Mouse (Mus musculus) intestine, embryonic 14.5 days (tissue): ENCODE results near the gene Lrrc14b. TPM values are rescaled to one million over a fixed set of nuclear protein-coding genes. Genes with fewer than 3 reads are reported as not detected.

Experiments
- ATAC-seq: fragments of 200-750 bp; cut with Nextera tagmentation; replicated peaks from 2 replicates; pipeline ENCODE4 v1.8.0; 2017; ENCODE audit warnings: low read depth, moderate number of reproducible peaks, moderate TSS enrichment, moderate library complexity; ENCODE audit not compliant: low FRiP score, low TSS enrichment
- DNase-seq: peaks from one replicate; pipeline ENCODE4 v3.0.0-alpha.2; 2018; ENCODE audit warnings: low spot score
- H3K27ac ChIP-seq: fragments of 300-500 bp; sonication (generic); 2 replicates; pipeline ENCODE4 v1.5.1; 2014; ENCODE audit warnings: low read depth, mild to moderate bottlenecking, control low read depth
- H3K27me3 ChIP-seq: fragments of 300-500 bp; sonication (generic); replicated peaks from 2 replicates; pipeline ENCODE4 v1.6.1; 2014; ENCODE audit warnings: low read length, control low read depth; ENCODE audit not compliant: control insufficient read depth, insufficient read depth
- H3K36me3 ChIP-seq: fragments of 300-500 bp; sonication (generic); 2 replicates; pipeline ENCODE4 v1.6.1; 2014; ENCODE audit warnings: low read length, control low read depth; ENCODE audit not compliant: control insufficient read depth, insufficient read depth
- H3K4me1 ChIP-seq: fragments of 300-500 bp; sonication (generic); replicated peaks from 2 replicates; pipeline ENCODE4 v1.6.1; 2014; ENCODE audit warnings: low read length, control low read depth, mixed read lengths; ENCODE audit not compliant: control insufficient read depth, insufficient read depth
- H3K4me2 ChIP-seq: fragments of 300-500 bp; sonication (generic); 2 replicates; pipeline ENCODE4 v1.6.1; 2014; ENCODE audit warnings: low read length
- H3K4me3 ChIP-seq: fragments of 300-500 bp; sonication (generic); 2 replicates; pipeline ENCODE4 v1.5.1; 2014; ENCODE audit warnings: low read depth, low read length, control low read depth, mixed read lengths
- H3K9ac ChIP-seq: fragments of 300-500 bp; sonication (generic); 2 replicates; pipeline ENCODE4 v1.6.1; 2014; ENCODE audit warnings: mild to moderate bottlenecking, low read length
- H3K9me3 ChIP-seq: fragments of 300-500 bp; sonication (generic); 2 replicates; pipeline ENCODE4 v1.6.1; 2016; ENCODE audit warnings: low read length, control low read depth; ENCODE audit not compliant: control insufficient read depth
- WGBS: fragments of 180-500 bp; shearing (Covaris S2); extraction: QIAGEN DNeasy Blood & Tissue Kit; methylation state at CpG from one replicate; pipeline ENCODE4 v1.1.7; 2014; 5-methylcytosine and 5-hydroxymethylcytosine counted together
- polyA plus RNA-seq: library from polyadenylated mRNA; unstranded; fragments of >200 nt; fragmentation: Nextera tagmentation; extraction: Ambion mirVana; gene quantifications from 2 replicates; pipeline ENCODE4 v1.2.1, GENCODE M21; 2014

The Lrrc14b gene
- polyA plus RNA-seq, 1 experiment from 2014 or later, result not detected

- no peak overlapping the region for H3K27ac ChIP-seq
- H3K36me3 ChIP-seq, result peaks cover 44% of the 10 kb centered on the region
- no peaks in the 10 kb centered on the region for H3K9me3 ChIP-seq
- H3K4me1 ChIP-seq, result no peaks in the 10 kb centered on the region
- WGBS, result 72% methylated on average over 2 of the region's 2 CpGs
- ATAC-seq, result no peak
- no peak for DNase-seq
- no peak overlapping the region for H3K4me3 ChIP-seq
- no peak overlapping the region for H3K4me2 ChIP-seq
- H3K27me3 ChIP-seq, result no peaks in the 10 kb centered on the region
- H3K9ac ChIP-seq, result no peak overlapping the region
Measured at GRCm38 (mm10) chr13:74362218-74362617, 1.6 kb downstream of the Lrrc14b start.

GRCm38 (mm10) chr13:74356491-74356890 is 7.3 kb downstream of the Lrrc14b start:
- peaks cover 81% of the 10 kb centered on the region for H3K36me3 ChIP-seq
- H3K9ac ChIP-seq, result no peak overlapping the region
- ATAC-seq (no peak), DNase-seq (no peak)
- no peak overlapping the region for H3K4me2 ChIP-seq
- H3K4me1 ChIP-seq, result no peaks in the 10 kb centered on the region
- H3K27me3 ChIP-seq, result no peaks in the 10 kb centered on the region
- 95% methylated on average over 13 of the region's 13 CpGs for WGBS
- H3K4me3 ChIP-seq, result no peak overlapping the region
- no peak overlapping the region for H3K27ac ChIP-seq
- H3K9me3 ChIP-seq, result no peaks in the 10 kb centered on the region

- peak overlapping the region; percentile 93 for H3K4me3 ChIP-seq
- peak overlapping the region; percentile 84 for H3K4me2 ChIP-seq
- no peak; the same call in 1 of the 2 replicates for ATAC-seq
- H3K36me3 ChIP-seq, result peaks cover 25% of the 10 kb centered on the region
- WGBS, result under 1% methylated on average over 15 of the region's 15 CpGs
- no peaks in the 10 kb centered on the region for H3K27me3 ChIP-seq
- H3K9me3 ChIP-seq, result no peaks in the 10 kb centered on the region
- peaks cover 13% of the 10 kb centered on the region for H3K4me1 ChIP-seq
- peak overlapping the region; percentile 54; the same call in 1 of the 2 replicates for H3K27ac ChIP-seq
- DNase-seq, result no peak
- H3K9ac ChIP-seq, result peak overlapping the region; percentile 91
Measured at GRCm38 (mm10) chr13:74350435-74350906, 13.3 kb downstream of the Lrrc14b start.

- H3K9me3 ChIP-seq, result no peaks in the 10 kb centered on the region
- peaks cover 13% of the 10 kb centered on the region for H3K4me1 ChIP-seq
- H3K9ac ChIP-seq, result peak within 1 kb of the TSS; percentile 91
- peak within 1 kb of the TSS; percentile 78; the same call in 1 of the 2 replicates for H3K27ac ChIP-seq
- H3K4me2 ChIP-seq, result peak within 1 kb of the TSS; percentile 84
- ATAC-seq, result peak; percentile 94
- peaks cover 22% of the 10 kb centered on the region for H3K36me3 ChIP-seq
- peak; percentile 97 for DNase-seq
- no peaks in the 10 kb centered on the region for H3K27me3 ChIP-seq
- peak within 1 kb of the TSS; percentile 93 for H3K4me3 ChIP-seq
- WGBS, result 1% methylated on average over 57 of the region's 57 CpGs
Measured at GRCm38 (mm10) chr13:74349566-74350434, 14.0 kb downstream of the Lrrc14b start, which contains the start of the genes Sdha and Ccdc127. TSS of gene Sdha (minus strand) at chr13:74350280. TSS of gene Ccdc127 (plus strand) at chr13:74350309.

- peaks cover 81% of the 10 kb centered on the region for H3K36me3 ChIP-seq
- no peak for DNase-seq
- H3K4me3 ChIP-seq, result no peak overlapping the region
- WGBS, result 50% methylated on average over 3 of the region's 3 CpGs
- no peak overlapping the region for H3K9ac ChIP-seq
- H3K27me3 ChIP-seq, result no peaks in the 10 kb centered on the region
- 0 out of 2 replicates have a peak, but pooled peaks have one; percentile 43 for ATAC-seq
- H3K9me3 ChIP-seq, result no peaks in the 10 kb centered on the region
- H3K27ac ChIP-seq, result no peak overlapping the region
- no peak overlapping the region for H3K4me2 ChIP-seq
- no peaks in the 10 kb centered on the region for H3K4me1 ChIP-seq
Measured at GRCm38 (mm10) chr13:74341036-74341435, 22.8 kb downstream of the Lrrc14b start.

GRCm38 (mm10) chr13:74329321-74329720 is 34.5 kb downstream of the Lrrc14b start:
- no peak overlapping the region for H3K4me3 ChIP-seq
- H3K4me1 ChIP-seq, result no peaks in the 10 kb centered on the region
- H3K27ac ChIP-seq, result no peak overlapping the region
- ATAC-seq (no peak), DNase-seq (no peak)
- H3K4me2 ChIP-seq, result no peak overlapping the region
- H3K9ac ChIP-seq, result no peak overlapping the region
- no peaks in the 10 kb centered on the region for H3K27me3 ChIP-seq
- peaks cover 78% of the 10 kb centered on the region for H3K36me3 ChIP-seq
- H3K9me3 ChIP-seq, result no peaks in the 10 kb centered on the region

- Histone ChIP-seq H3K4me2 (peak within 1 kb of the TSS; percentile 71), H3K9ac (peak within 1 kb of the TSS; percentile 71), H3K36me3 (peaks cover 27% of the 10 kb centered on the region), H3K27ac (peak within 1 kb of the TSS; percentile 40; the same call in 1 of the 2 replicates), H3K4me3 (peak within 1 kb of the TSS; percentile 74), H3K9me3 (no peaks in the 10 kb centered on the region), H3K4me1 (peaks cover 6% of the 10 kb centered on the region), H3K27me3 (no peaks in the 10 kb centered on the region)
- peak; percentile 92 for DNase-seq
- WGBS, result under 1% methylated on average over 36 of the region's 36 CpGs
- peak; percentile 99 for ATAC-seq
Measured at GRCm38 (mm10) chr13:74317170-74317849, 46.5 kb downstream of the Lrrc14b start, which contains the start of gene Pdcd6. TSS of gene Pdcd6 (minus strand) at chr13:74317580.

- H3K27ac ChIP-seq, result peak overlapping the region; percentile 40; the same call in 1 of the 2 replicates
- H3K9me3 ChIP-seq, result no peaks in the 10 kb centered on the region
- DNase-seq (no peak), ATAC-seq (no peak)
- WGBS, result 2% methylated on average over 15 of the region's 15 CpGs
- H3K36me3 ChIP-seq, result peaks cover 22% of the 10 kb centered on the region
- H3K9ac ChIP-seq, result peak overlapping the region; percentile 71
- H3K27me3 ChIP-seq, result no peaks in the 10 kb centered on the region
- H3K4me1 ChIP-seq, result peaks cover 6% of the 10 kb centered on the region
- peak overlapping the region; percentile 71 for H3K4me2 ChIP-seq
- H3K4me3 ChIP-seq, result peak overlapping the region; percentile 74
Measured at GRCm38 (mm10) chr13:74316789-74317169, 47.0 kb downstream of the Lrrc14b start.
